Mouse (Mus musculus) erythroblast, embryonic 14.5 days (primary cell): ENCODE measurements around the gene Clcnkb.

Experiments
- GATA1 ChIP-seq: IDR thresholded peaks from 2 replicates; pipeline ENCODE4 v1.6.1; 2012; ENCODE audit warnings: low read length, inconsistent platforms, mixed read lengths
- TAL1 ChIP-seq: IDR thresholded peaks from 3 replicates; pipeline ENCODE4 v1.6.1; 2012; ENCODE audit warnings: low read length, inconsistent platforms, mixed read lengths

GRCm38 (mm10) chr4:141458236-141458635 lies 42.4 kb upstream of the Clcnkb start:
- TF ChIP-seq GATA1: no peak
- TF ChIP-seq TAL1: no peak
